Mouse (Mus musculus) liver, adult 2 months (tissue): ENCODE results near the gene Rasd2.

Experiments used
- CTCF ChIP-seq: fragments of 200-500 bp; IDR thresholded peaks from 2 replicates; pipeline ENCODE4 v1.5.1; 2011; ENCODE audit warnings: low read depth, low read length, control low read depth
- POLR2A ChIP-seq: fragments of 200-500 bp; IDR thresholded peaks from 2 replicates; pipeline ENCODE4 v1.6.1; 2011; ENCODE audit warnings: low read length, control low read depth; ENCODE audit not compliant: insufficient read depth; ENCODE audit errors: extremely low read depth

- no peak for TF ChIP-seq POLR2A
- TF ChIP-seq CTCF, result no peak
These were observed 10.3 kb upstream of the Rasd2 start for GRCm38 (mm10) chr8:75203420-75203819.
